Mouse (Mus musculus) myocyte (in vitro differentiated cells): ENCODE data around the gene Arhgef28. TPM values are rescaled to one million over a fixed set of nuclear protein-coding genes. Genes with fewer than 3 reads are reported as not detected.

Experiments
- H3K27me3 ChIP-seq: one replicate; pipeline ENCODE4 v1.6.1; 2011; ENCODE audit not compliant: control insufficient read depth, insufficient read depth, insufficient read length
- H3K36me3 ChIP-seq: one replicate; pipeline ENCODE4 v1.6.1; 2011; ENCODE audit not compliant: control insufficient read depth, insufficient read depth
- H3K4me2 ChIP-seq: one replicate; pipeline ENCODE4 v1.6.1; 2011; ENCODE audit warnings: low read depth, control low read depth
- H3K4me3 ChIP-seq: one replicate; pipeline ENCODE4 v1.5.1; 2011; ENCODE audit warnings: mild to moderate bottlenecking, control low read depth, moderate library complexity
- H3K79me2 ChIP-seq: one replicate; pipeline ENCODE4 v1.6.1; 2011; ENCODE audit not compliant: control insufficient read depth, insufficient read depth
- H3ac ChIP-seq: one replicate; pipeline ENCODE4 v1.6.1; 2011; ENCODE audit not compliant: control insufficient read depth, insufficient read length
- CEBPB ChIP-seq: IDR thresholded peaks from 2 replicates; pipeline ENCODE4 v1.6.1; 2011; ENCODE audit warnings: mild to moderate bottlenecking, moderate library complexity; ENCODE audit not compliant: poor library complexity, insufficient read depth, severe bottlenecking
- E2F4 ChIP-seq: IDR thresholded peaks from one replicate; pipeline ENCODE4 v1.6.1; 2011; ENCODE audit warnings: mild to moderate bottlenecking, control low read depth, moderate library complexity; ENCODE audit not compliant: insufficient read depth
- MAX ChIP-seq: IDR thresholded peaks from one replicate; pipeline ENCODE4 v1.6.1; 2011; ENCODE audit warnings: low read depth, mild to moderate bottlenecking, control low read depth
- MYOD1 ChIP-seq, 3 experiments: IDR thresholded peaks; one replicate each; pipeline ENCODE4 v1.6.1; 2011; ENCODE audit warnings: control low read depth in 2 of 3, low read depth in 2 of 3, mild to moderate bottlenecking in 2 of 3, moderate library complexity in 1 of 3; ENCODE audit not compliant: insufficient read length in 2 of 3, control insufficient read depth in 1 of 3
- MYOG ChIP-seq, 3 experiments: IDR thresholded peaks; one replicate each; pipeline ENCODE4 v1.6.1; 2011; ENCODE audit warnings: control low read depth in 2 of 3, low read depth in 2 of 3, mild to moderate bottlenecking in 2 of 3; ENCODE audit not compliant: insufficient read length in 2 of 3, control insufficient read depth in 1 of 3, insufficient read depth in 1 of 3
- POLR2A ChIP-seq: IDR thresholded peaks from one replicate; pipeline ENCODE4 v1.6.1; 2011; ENCODE audit warnings: low read depth, mild to moderate bottlenecking, control low read depth, moderate library complexity; ENCODE audit not compliant: insufficient read length
- POLR2AphosphoS2 ChIP-seq: IDR thresholded peaks from one replicate; pipeline ENCODE4 v1.6.1; 2011; ENCODE audit warnings: low read depth, control low read depth; ENCODE audit not compliant: insufficient read length
- REST ChIP-seq: IDR thresholded peaks from one replicate; pipeline ENCODE4 v1.6.1; 2011; ENCODE audit warnings: mild to moderate bottlenecking, control low read depth, moderate library complexity; ENCODE audit not compliant: insufficient read depth, insufficient read length
- SRF ChIP-seq: IDR thresholded peaks from one replicate; pipeline ENCODE4 v1.6.1; 2011; ENCODE audit warnings: low read depth; ENCODE audit not compliant: control insufficient read depth, insufficient read length
- TCF12 ChIP-seq: IDR thresholded peaks from one replicate; pipeline ENCODE4 v1.6.1; 2011; ENCODE audit warnings: mild to moderate bottlenecking, control low read depth; ENCODE audit not compliant: poor library complexity, insufficient read depth, severe bottlenecking
- TCF3 ChIP-seq: IDR thresholded peaks from one replicate; pipeline ENCODE4 v1.6.1; 2011; ENCODE audit warnings: low read depth, control low read depth; ENCODE audit not compliant: insufficient read length
- USF1 ChIP-seq: IDR thresholded peaks from one replicate; pipeline ENCODE4 v1.6.1; 2011; ENCODE audit warnings: low read depth, mild to moderate bottlenecking, control low read depth, moderate library complexity
- polyA plus RNA-seq: library from polyadenylated mRNA; unstranded; fragments of >200 nt; fragmentation: generic; extraction: Trizol; gene quantifications from one replicate; pipeline ENCODE4 v1.2.1, GENCODE M21; 2012; ENCODE audit warnings: missing spikeins

Gene Arhgef28
- polyA plus RNA-seq, 1 experiment, result 0.76 TPM

GRCm38 (mm10) chr13:97928135-97928497, 278.1 kb downstream of the Arhgef28 start:
- no peak overlapping the region for H3ac ChIP-seq
- no peaks in the 10 kb centered on the region for H3K27me3 ChIP-seq
- H3K79me2 ChIP-seq, result no peaks in the 10 kb centered on the region
- H3K4me2 ChIP-seq, result peak overlapping the region; percentile 76
- TF ChIP-seq SRF (no peak), POLR2AphosphoS2 (no peak), REST (no peak), E2F4 (no peak)
- H3K36me3 ChIP-seq, result no peaks in the 10 kb centered on the region
- H3K4me3 ChIP-seq, result peak overlapping the region; percentile 4

GRCm38 (mm10) chr13:97927376-97928134, 278.7 kb downstream of the Arhgef28 start:
- Histone ChIP-seq H3K27me3 (no peaks in the 10 kb centered on the region), H3K4me2 (peak overlapping the region; percentile 76), H3K36me3 (no peaks in the 10 kb centered on the region), H3K79me2 (no peaks in the 10 kb centered on the region), H3K4me3 (peak overlapping the region; percentile 4), H3ac (no peak overlapping the region)
- TF ChIP-seq TCF3, result peak; percentile 19
- TF ChIP-seq POLR2AphosphoS2, result no peak
- TF ChIP-seq MYOD1 (IDR thresholded peaks at IDR 0.05; ENCODE audit: control insufficient read depth in 1 of 3, insufficient read length in 2 of 3, low read depth in 2 of 3), result peak in 2 of 3 experiments; percentile 14 to 40

GRCm38 (mm10) chr13:97926371-97926770, 279.9 kb downstream of the Arhgef28 start:
- TF ChIP-seq SRF (no peak), POLR2AphosphoS2 (no peak), REST (no peak), TCF3 (no peak), CEBPB (no peak), POLR2A (no peak), MYOD1 (IDR thresholded peaks at IDR 0.05; ENCODE audit: control insufficient read depth in 1 of 3, insufficient read length in 2 of 3, low read depth in 2 of 3) (no peak)
- Histone ChIP-seq H3K4me2 (peak overlapping the region; percentile 76), H3K36me3 (no peaks in the 10 kb centered on the region), H3ac (no peak overlapping the region), H3K27me3 (no peaks in the 10 kb centered on the region), H3K79me2 (no peaks in the 10 kb centered on the region), H3K4me3 (no peak overlapping the region)

GRCm38 (mm10) chr13:97923009-97923408, 283.2 kb downstream of the Arhgef28 start:
- Histone ChIP-seq H3K79me2 (no peaks in the 10 kb centered on the region), H3K4me2 (no peak overlapping the region), H3K27me3 (no peaks in the 10 kb centered on the region), H3K36me3 (no peaks in the 10 kb centered on the region), H3ac (no peak overlapping the region), H3K4me3 (no peak overlapping the region)
- TF ChIP-seq POLR2AphosphoS2, result no peak
- no peak for TF ChIP-seq E2F4
- TF ChIP-seq MYOD1 (IDR thresholded peaks at IDR 0.05; ENCODE audit: control insufficient read depth in 1 of 3, insufficient read length in 2 of 3, low read depth in 2 of 3), result no peak
- no peak for TF ChIP-seq POLR2A
- no peak for TF ChIP-seq SRF
- TF ChIP-seq MYOG (IDR thresholded peaks at IDR 0.05; ENCODE audit: control insufficient read depth in 1 of 3, insufficient read depth in 1 of 3, insufficient read length in 2 of 3, low read depth in 2 of 3), result no peak
- TF ChIP-seq CEBPB, result no peak
- no peak for TF ChIP-seq USF1
- no peak for TF ChIP-seq MAX
- TF ChIP-seq REST, result no peak
- no peak for TF ChIP-seq TCF3
- no peak for TF ChIP-seq TCF12

GRCm38 (mm10) chr13:97919590-97919989, 286.6 kb downstream of the Arhgef28 start:
- Histone ChIP-seq H3K4me3 (no peak overlapping the region), H3K79me2 (no peaks in the 10 kb centered on the region), H3K27me3 (no peaks in the 10 kb centered on the region), H3K4me2 (no peak overlapping the region), H3K36me3 (no peaks in the 10 kb centered on the region), H3ac (no peak overlapping the region)
- no peak for TF ChIP-seq CEBPB
- TF ChIP-seq POLR2A, result no peak
- no peak for TF ChIP-seq USF1
- TF ChIP-seq MYOG (IDR thresholded peaks at IDR 0.05; ENCODE audit: control insufficient read depth in 1 of 3, insufficient read depth in 1 of 3, insufficient read length in 2 of 3, low read depth in 2 of 3), result no peak
- no peak for TF ChIP-seq POLR2AphosphoS2
- TF ChIP-seq REST, result no peak
- TF ChIP-seq MAX, result no peak
- no peak for TF ChIP-seq TCF12
- TF ChIP-seq TCF3, result no peak
- TF ChIP-seq E2F4, result no peak
- no peak for TF ChIP-seq MYOD1 (IDR thresholded peaks at IDR 0.05; ENCODE audit: control insufficient read depth in 1 of 3, insufficient read length in 2 of 3, low read depth in 2 of 3)
- no peak for TF ChIP-seq SRF
